Mouse (Mus musculus): ENCODE data around the gene Trib2.

DNA sequence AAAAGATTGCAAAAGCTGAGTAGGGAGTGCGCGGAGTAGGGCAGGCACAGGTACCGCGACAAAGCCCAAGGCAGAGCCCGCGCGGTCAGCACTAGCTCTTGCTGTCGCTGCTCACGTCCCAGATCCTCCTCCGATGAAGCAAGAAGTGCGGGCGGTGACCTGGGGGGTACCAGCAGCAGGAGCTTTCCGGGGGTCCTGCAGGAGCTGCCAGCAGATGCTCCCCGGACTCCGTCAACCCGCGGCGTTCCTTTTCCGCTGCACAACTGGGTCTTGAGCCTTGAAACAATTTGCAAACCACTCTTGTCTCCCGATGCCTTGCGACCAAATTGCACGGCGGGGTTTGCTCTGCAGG, 492 bp downstream of the Trib2 start:
- TF ChIP-seq HCFC1 (IDR thresholded peaks at IDR 0.05; ENCODE audit: borderline replicate concordance, insufficient read depth, low read length) (no peak), ZC3H11A (IDR thresholded peaks at IDR 0.05; ENCODE audit: borderline replicate concordance, low read depth, low read length) (no peak)

Measured in ES-E14 (cell line).